Mouse (Mus musculus) cerebellum, postnatal 4 days (tissue): ENCODE data around the gene Lsm14a.
A peak's percentile ranks its signal among the peaks of the same experiment; 100 is the strongest.
"Not testable (repeated sequence)": the region's sequence is repeated elsewhere in the genome, so short reads cannot be mapped to it uniquely, and the experiment has no call there.

ENCODE experiments used
- DNase-seq, 2 experiments: peaks; one replicate each; pipeline ENCODE4 v3.0.0; 2022; ENCODE audit warnings: low spot score in 2 of 2, mixed read lengths in 1 of 2

Gene Lsm14a

GRCm38 (mm10) chr7:34373906-34374305, 19.2 kb downstream of the Lsm14a start:
- no peak for DNase-seq

DNA sequence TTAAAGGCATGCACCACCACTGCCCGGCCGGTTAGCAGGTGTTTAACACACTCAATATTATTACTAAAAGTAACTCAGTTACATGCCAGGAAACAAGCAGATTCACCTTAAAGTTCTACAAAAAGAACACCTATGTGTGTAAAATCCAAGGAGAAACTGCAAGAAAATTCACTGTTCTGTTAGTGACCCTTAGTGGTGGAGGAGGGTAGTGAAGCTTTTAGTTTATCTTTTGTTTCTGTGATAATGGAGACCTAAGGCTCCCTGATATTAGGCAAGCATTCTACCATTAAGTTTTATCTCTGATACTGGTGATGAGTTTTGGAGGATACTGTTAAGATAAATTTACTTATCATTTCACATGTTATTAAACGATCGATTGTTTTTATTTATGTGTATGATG, 37.5 kb downstream of the Lsm14a start:
- DNase-seq, result no peak

DNA sequence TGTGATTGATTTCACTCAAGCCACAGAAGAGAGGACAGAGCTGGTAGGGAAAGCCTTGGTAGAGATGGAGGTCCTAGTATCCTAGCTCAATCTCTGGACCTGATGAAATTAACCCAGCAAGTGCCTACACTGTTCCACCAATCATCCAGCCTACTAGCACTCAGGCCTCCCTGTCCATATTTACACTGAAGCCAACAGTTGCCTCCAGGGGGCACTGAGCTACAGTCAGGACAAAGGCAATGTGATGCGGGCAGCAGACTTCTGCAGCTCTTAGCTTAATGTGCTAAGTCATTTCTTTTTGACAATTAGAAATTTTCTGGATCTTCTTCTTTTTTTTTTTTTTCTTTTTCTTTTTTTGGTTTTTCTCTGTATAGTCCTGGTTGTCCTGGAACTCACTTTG, 41.1 kb downstream of the Lsm14a start:
- no peak for DNase-seq

- DNase-seq, result no peak
Observed at GRCm38 (mm10) chr7:34350166-34350565, 42.9 kb downstream of the Lsm14a start.

DNA sequence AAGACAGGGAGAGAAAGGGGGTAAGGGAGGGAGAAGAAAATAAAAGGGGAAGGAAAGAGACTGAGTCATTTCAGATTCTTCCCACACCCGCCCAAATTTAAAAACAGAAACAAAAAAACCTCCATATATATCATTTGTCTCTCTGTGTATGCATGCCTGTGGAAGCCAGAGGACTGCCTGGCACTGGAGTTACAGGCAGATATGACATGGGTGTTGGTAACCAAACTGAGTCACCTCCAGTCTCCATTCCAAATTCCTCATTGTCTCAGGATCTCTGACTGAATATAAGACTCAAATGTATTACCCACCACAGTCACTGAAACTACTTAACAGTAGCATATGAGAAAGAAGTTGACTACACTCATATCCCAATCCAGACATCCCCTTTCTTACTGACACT, 45.1 kb downstream of the Lsm14a start:
- DNase-seq, result no peak

- DNase-seq, result no peak
Observed at GRCm38 (mm10) chr7:34347041-34347440, 46.1 kb downstream of the Lsm14a start.

GRCm38 (mm10) chr7:34346505-34346904, 46.6 kb downstream of the Lsm14a start:
- no peak for DNase-seq

DNA sequence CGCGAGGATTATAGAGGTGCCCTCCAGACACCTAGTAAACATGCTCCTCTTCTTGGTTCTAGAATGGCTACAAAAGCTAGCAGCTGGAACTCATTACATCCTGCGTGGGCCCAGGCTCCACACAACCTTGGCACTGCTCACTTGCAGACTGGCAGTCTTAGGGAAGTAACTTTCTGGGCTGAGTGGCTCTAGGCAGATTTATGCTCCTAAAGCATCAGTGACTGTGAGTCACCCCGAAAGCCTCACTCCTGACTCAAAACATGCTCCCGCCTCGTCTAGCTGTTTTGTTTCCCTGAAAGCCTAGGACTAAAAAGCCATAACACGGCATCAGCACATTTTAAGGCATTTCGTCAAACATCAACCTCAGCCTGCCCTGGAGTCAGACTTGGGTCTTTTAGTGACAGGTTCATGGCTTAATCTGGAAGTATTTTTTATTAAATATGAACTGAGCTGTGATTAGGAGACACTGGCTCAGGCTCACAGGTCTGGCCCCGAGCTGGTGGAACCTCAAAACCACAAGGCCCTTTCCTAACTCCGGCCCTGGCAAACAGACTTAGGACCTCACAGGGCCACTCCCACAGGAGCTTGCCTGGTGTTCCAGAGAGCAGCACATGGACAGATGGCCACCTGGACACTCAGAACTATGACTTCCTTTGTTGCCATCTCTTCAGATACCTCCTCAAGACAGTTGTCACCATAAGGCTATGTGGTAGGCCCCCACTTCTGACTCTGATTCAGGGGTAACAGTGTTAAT, 50.9 kb downstream of the Lsm14a start:
- DNase-seq, result no peak

DNA sequence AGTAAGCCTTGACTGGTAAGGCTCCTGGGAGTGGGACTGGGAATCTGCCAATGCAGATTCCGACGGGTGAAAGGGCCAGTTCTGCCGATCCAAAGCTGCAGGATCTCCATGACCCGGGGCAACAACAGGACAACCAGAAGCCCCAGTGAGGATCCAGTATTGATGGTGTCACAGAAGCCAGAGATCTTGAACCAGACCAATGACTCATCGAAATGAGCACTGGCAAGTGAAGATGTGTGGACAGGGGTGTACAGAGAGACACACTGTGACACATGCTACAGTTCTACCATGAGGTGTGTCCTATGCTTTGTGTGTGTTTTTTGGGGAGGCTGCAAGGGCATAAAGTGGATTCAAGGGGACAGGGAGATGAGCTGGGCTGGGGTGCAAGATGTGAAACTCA, 52.3 kb downstream of the Lsm14a start:
- no peak for DNase-seq

GRCm38 (mm10) chr7:34339164-34339489, 54.0 kb downstream of the Lsm14a start:
- DNase-seq, result no peak

GRCm38 (mm10) chr7:34338445-34339163, 54.5 kb downstream of the Lsm14a start:
- no peak for DNase-seq

GRCm38 (mm10) chr7:34337268-34337667, 55.8 kb downstream of the Lsm14a start:
- DNase-seq, result no peak

DNA sequence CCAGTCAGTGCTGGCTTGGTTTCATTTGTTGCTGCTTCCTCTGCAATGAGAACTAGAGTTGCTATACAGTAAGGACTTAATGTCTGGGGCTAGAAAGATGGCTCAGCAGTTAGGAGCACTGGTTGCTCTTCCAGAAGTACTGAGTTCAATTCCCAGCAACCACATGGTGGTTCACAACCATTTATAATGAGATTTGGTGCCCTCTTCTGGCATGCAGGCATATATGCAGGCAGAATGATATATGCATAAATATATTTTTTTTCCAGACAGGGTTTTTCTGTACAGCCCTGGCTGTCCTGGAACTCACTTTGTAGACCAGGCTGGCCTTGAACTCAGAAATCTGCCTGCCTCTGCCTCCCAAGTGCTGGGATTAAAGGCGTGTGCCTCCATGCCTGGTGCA, 56.6 kb downstream of the Lsm14a start:
- DNase-seq, result not testable (repeated sequence)

GRCm38 (mm10) chr7:34327493-34327892, 65.6 kb downstream of the Lsm14a start:
- DNase-seq, result no peak

DNA sequence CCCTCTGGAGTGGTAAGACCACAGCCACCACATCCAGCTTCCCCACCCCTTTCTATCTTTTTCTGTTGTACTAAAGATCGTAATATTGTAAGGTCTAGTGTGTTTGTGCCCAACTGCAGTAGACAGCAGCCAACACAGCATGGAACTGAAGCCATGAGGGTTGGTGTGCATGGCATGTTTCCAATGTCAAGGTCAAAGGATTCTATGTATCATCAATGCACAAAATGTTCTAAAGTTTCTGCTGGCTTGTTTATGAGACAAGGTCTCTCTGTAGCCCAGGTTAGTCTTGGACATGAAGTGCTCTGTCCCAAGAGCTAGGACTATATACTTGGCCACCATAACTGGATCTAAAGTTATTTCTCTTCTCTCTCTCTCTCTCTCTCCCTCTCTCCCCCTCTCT, 68.3 kb downstream of the Lsm14a start:
- no peak for DNase-seq

- DNase-seq, result no peak
Observed at GRCm38 (mm10) chr7:34324005-34324404, 69.1 kb downstream of the Lsm14a start.

GRCm38 (mm10) chr7:34323351-34323750, 69.8 kb downstream of the Lsm14a start:
- no peak for DNase-seq

DNA sequence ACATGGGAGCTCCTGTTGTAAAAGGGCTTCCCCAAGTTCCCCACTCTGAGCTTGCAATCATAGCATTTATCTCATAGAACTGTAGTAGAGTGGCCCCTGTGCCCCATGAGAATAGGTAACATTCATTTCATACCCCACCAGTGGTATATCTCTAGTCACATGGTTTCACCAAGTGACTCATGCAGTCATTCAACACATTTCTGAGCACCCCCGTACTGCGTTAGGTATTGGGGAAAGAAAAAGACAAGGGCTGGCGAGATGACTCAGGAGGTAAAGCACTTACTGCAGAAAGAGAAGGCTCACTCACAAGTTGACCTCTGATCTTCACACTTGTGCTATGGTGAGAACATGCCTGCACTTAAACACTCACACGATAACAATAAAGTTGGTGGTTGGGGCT, 71.2 kb downstream of the Lsm14a start:
- DNase-seq, result no peak

GRCm38 (mm10) chr7:34321119-34321518, 72.0 kb downstream of the Lsm14a start:
- DNase-seq, result no peak

DNA sequence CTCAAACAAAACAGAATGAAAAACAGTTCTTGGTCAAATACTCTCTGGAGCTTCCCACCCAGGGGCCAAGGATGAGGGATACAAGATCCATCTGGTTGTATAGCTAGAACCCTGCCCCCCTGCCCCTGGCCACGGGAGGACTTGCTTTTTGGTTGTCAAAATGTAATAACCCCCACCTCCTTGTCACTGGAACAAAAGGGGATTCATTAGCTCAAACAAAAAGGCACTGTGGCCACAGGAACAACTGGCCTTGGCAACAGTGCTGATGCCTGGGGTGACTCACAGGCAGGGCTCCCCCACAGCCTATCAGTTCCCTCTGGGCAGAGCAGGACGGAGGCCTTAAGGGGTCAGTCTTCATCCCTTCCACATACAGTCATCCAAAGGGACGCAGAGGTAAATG, 73.2 kb downstream of the Lsm14a start:
- peak in 1 of 2 experiments; percentile 20 for DNase-seq

DNA sequence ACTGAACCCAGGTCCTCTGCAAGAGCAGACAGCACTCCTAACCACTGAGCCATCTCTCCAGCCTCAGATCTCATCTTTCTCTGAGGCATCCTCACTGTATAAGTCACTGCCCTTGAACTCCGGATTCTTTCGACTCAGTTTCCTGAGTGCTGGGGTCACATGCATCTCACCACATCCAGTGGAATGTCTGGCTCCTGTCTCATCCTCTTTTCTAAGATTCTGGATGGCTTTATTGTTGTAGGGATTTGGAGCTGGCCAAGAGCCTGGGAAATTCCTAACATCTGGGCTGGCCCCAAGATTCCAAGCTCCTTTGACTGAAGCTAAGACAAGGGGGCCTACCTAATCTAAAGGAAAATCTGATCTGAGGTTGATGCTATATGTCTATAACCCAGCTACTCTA, 74.0 kb downstream of the Lsm14a start:
- no peak for DNase-seq

- peak in 1 of 2 experiments; percentile 57 for DNase-seq
Observed at GRCm38 (mm10) chr7:34317901-34318476, 75.1 kb downstream of the Lsm14a start.

DNA sequence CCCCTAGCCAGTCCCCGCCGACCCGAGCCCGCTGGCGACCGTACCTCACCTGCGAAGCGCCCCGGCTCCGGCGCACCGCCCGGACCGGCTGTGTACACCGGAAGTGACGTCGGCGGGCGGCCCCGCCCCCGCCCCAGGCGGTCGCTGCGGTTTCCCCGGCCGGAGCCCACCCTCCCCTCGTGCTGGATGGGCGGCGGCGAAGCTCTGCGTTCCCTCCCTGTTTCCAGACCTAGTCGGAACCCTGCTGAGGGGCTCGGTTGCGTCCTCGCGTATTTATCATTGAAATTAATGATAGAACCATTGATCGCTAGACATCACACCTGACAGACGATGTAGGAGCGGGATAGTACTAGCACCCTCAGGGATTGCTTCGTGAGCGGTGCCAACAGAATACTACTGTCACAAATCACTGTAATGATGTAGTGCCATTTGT, 79.7 kb downstream of the Lsm14a start, which contains the start of gene 4931406P16Rik:
TSS of gene 4931406P16Rik (minus strand) at position 109 of the 433 bp plus-strand sequence.
- DNase-seq, result peak; percentile 80 to 94
